Mouse (Mus musculus): ENCODE results near the gene Olfr818. TPM values are rescaled to one million over a fixed set of nuclear protein-coding genes. Genes with fewer than 3 reads are reported as not detected.
"Not testable (repeated sequence)": the region's sequence is repeated elsewhere in the genome, so short reads cannot be mapped to it uniquely, and the experiment has no call there.

The Olfr818 gene
- total RNA-seq (2021): not detected
- long read RNA-seq, experiment 1: 0 reads
- long read RNA-seq, experiment 2: 0 reads

- DNase-seq (ENCODE audit: low spot score): no peak
Measured at GRCm38 (mm10) chr10:129949000-129949399, at the start of gene Olfr818. Gene Olfr818 (minus strand): TSS chr10:129949100.

- DNase-seq (ENCODE audit: low spot score): not testable (repeated sequence)
Measured at GRCm38 (mm10) chr10:129984962-129985361, 36.1 kb upstream of the Olfr818 start, which contains the start of gene Gm10310. Gene Gm10310 (minus strand): TSS chr10:129985062.

DNA sequence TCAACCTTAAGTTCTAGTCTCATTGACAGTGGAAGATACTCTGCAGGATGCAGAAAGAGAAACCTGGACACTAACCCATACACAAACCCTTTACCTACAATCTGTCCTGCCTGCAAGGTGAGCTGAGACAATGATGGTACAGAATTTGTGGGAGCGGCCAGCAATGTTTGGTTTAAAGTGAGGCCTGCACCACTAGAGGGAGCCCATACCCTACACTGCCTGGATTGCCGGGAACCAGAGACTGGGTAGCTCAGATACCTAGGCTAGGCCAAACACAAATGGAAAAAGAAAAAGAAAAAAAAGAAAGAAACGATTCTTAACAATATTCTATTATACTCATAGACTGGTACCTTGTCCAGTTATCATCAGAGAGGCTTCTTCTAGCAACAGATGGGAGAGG lies 33.0 kb upstream of the Olfr818 start:
- DNase-seq (ENCODE audit: low spot score): not testable (repeated sequence)

GRCm38 (mm10) chr10:129976040-129976439 lies 27.1 kb upstream of the Olfr818 start, which contains the start of gene Olfr247:
Gene Olfr247 (minus strand): TSS chr10:129976140.
- DNase-seq (ENCODE audit: low spot score): not testable (repeated sequence)

DNA sequence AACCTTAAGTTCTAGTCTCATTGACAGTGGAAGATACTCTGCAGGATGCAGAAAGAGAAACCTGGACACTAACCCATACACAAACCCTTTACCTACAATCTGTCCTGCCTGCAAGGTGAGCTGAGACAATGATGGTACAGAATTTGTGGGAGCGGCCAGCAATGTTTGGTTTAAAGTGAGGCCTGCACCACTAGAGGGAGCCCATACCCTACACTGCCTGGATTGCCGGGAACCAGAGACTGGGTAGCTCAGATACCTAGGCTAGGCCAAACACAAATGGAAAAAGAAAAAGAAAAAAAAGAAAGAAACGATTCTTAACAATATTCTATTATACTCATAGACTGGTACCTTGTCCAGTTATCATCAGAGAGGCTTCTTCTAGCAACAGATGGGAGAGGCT lies 24.1 kb upstream of the Olfr818 start:
- DNase-seq (ENCODE audit: low spot score): not testable (repeated sequence)

GRCm38 (mm10) chr10:129967166-129967565 lies 18.3 kb upstream of the Olfr818 start, which contains the start of gene Olfr819:
Gene Olfr819 (minus strand): TSS chr10:129967266.
- not testable (repeated sequence) for DNase-seq (ENCODE audit: low spot score)

- DNase-seq (ENCODE audit: low spot score): not testable (repeated sequence)
Measured at GRCm38 (mm10) chr10:129966232-129966631, 17.3 kb upstream of the Olfr818 start.

- no peak for DNase-seq (ENCODE audit: low spot score)
Measured at GRCm38 (mm10) chr10:129915497-129915896, 33.4 kb downstream of the Olfr818 start, which contains the start of gene Olfr816. Gene Olfr816 (minus strand): TSS chr10:129915597.

DNA sequence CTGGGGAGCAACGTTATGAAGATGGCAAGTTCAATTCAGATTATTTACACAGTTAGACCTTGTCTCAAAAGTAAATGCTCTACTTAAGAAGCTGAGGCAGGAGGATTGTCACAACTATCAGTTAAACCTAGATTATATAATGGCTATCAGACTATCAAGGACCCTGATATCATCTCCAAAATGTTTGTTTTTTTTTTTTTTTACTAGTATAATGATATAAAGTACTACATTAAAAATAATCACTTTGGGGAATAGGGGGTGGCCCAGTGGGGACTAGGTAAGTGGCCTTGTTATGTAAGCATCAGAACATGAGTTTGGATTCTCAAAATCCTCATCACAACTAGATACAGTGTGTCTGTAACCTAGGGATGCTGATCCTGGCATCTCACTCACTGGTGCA lies 43.1 kb downstream of the Olfr818 start, which contains the start of gene Olfr815:
TSS of gene Olfr815 (minus strand) at position 101 of the 400 bp plus-strand sequence.
- not testable (repeated sequence) for DNase-seq (ENCODE audit: low spot score)

Other genes starting within 250 kb of the Olfr818 start
- gene Olfr804, start 245.9 kb downstream of the Olfr818 start, total RNA-seq (2021): not detected
- not detected for gene Olfr805, start 219.7 kb downstream of the Olfr818 start, total RNA-seq (2021)
- gene Olfr806, start 207.2 kb downstream of the Olfr818 start, total RNA-seq (2021): not detected
- not detected for gene Olfr807, start 191.3 kb downstream of the Olfr818 start, total RNA-seq (2021)
- not detected for gene Olfr808, start 183.6 kb downstream of the Olfr818 start, total RNA-seq (2021)
- gene Olfr809, start 174.5 kb downstream of the Olfr818 start, total RNA-seq (2021): not detected
- gene Olfr810, start 154.2 kb downstream of the Olfr818 start, total RNA-seq (2021): not detected
- gene Olfr811, start 144.7 kb downstream of the Olfr818 start, total RNA-seq (2021): not detected
- gene Olfr812, start 103.0 kb downstream of the Olfr818 start, total RNA-seq (2021): not detected
- gene Olfr813, start 93.7 kb downstream of the Olfr818 start, total RNA-seq (2021): not detected
- not detected for gene Olfr814, start 69.2 kb downstream of the Olfr818 start, total RNA-seq (2021)
- not detected for gene Olfr815, start 43.2 kb downstream of the Olfr818 start, total RNA-seq (2021)
- not detected for gene Olfr816, start 33.5 kb downstream of the Olfr818 start, total RNA-seq (2021)
- not detected for gene Olfr819, start 18.2 kb upstream of the Olfr818 start, total RNA-seq (2021)
- gene Olfr247, start 27.0 kb upstream of the Olfr818 start, total RNA-seq (2021): not detected
- gene Gm10310, start 36.0 kb upstream of the Olfr818 start, total RNA-seq (2021): not detected
- not detected for gene Olfr820, start 63.5 kb upstream of the Olfr818 start, total RNA-seq (2021)
- gene Olfr821, start 81.2 kb upstream of the Olfr818 start, total RNA-seq (2021): not detected
- not detected for gene Olfr822, start 122.1 kb upstream of the Olfr818 start, total RNA-seq (2021)
- gene Olfr823, start 166.3 kb upstream of the Olfr818 start, total RNA-seq (2021): not detected
- not detected for gene Olfr824, start 180.9 kb upstream of the Olfr818 start, total RNA-seq (2021)
- not detected for gene Olfr825, start 217.7 kb upstream of the Olfr818 start, total RNA-seq (2021)
- not detected for gene Olfr826, start 235.1 kb upstream of the Olfr818 start, total RNA-seq (2021)

Measured in gastrocnemius, adult 18-20 months (tissue).